Mouse (Mus musculus) brain, embryonic 14.5 days (tissue): Measurements from ENCODE around the gene Vps25.

ENCODE experiments used
- CTCF ChIP-seq: fragments of 200-500 bp; IDR thresholded peaks from 2 replicates; pipeline ENCODE4 v1.5.1; 2012; ENCODE audit warnings: inconsistent platforms, mild to moderate bottlenecking, moderate library complexity, borderline replicate concordance; ENCODE audit not compliant: insufficient read depth, insufficient read length; ENCODE audit errors: extremely low read depth
- POLR2A ChIP-seq: fragments of 200-500 bp; IDR thresholded peaks from 2 replicates; pipeline ENCODE4 v1.6.1; 2012; ENCODE audit warnings: mild to moderate bottlenecking, inconsistent platforms, borderline replicate concordance; ENCODE audit not compliant: poor library complexity, insufficient read depth, insufficient read length, severe bottlenecking; ENCODE audit errors: extremely low read depth

DNA sequence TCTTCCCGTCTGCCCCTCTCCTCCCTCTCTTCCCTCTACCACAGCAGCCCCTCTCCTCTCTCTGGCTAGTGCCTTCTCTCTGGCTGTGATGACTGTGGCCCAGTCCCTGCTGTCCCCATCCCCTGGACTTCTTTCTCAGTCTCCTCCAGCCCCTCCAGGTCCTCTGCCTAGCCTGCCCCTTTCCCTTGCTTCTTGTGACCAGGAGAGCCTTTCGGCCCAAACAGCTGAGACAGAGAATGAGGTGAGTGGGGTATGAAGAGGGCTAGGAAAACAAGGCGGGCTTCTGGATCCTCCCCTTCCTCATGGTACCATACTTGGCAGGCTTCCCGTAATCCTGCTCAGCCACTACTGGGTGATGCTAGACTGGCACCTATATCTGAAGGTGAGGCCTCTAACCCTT is 21.8 kb downstream of the Vps25 start:
- TF ChIP-seq CTCF: no peak
- TF ChIP-seq POLR2A: no peak
